Mouse (Mus musculus) heart, embryonic 10.5 days (tissue): ENCODE data around the gene Nr2f2. TPM values are rescaled to one million over a fixed set of nuclear protein-coding genes. Genes with fewer than 3 reads are reported as not detected.

Experiments used
- DNase-seq: peaks from one replicate; pipeline ENCODE4 v3.0.0-alpha.2; 2017; ENCODE audit warnings: low spot score
- H3K27ac ChIP-seq: fragments of 300-500 bp; sonication (generic); 2 replicates; pipeline ENCODE4 v1.5.1; 2016; ENCODE audit warnings: mild to moderate bottlenecking
- H3K27me3 ChIP-seq: fragments of 300-500 bp; sonication (generic); 2 replicates; pipeline ENCODE4 v1.6.1; 2016; ENCODE audit warnings: mild to moderate bottlenecking; ENCODE audit not compliant: poor library complexity, insufficient read depth, severe bottlenecking
- H3K36me3 ChIP-seq: fragments of 300-500 bp; sonication (generic); 2 replicates; pipeline ENCODE4 v1.6.1; 2016; ENCODE audit warnings: mild to moderate bottlenecking, moderate library complexity
- H3K4me1 ChIP-seq: fragments of 300-500 bp; sonication (generic); 2 replicates; pipeline ENCODE4 v1.6.1; 2016; ENCODE audit warnings: mild to moderate bottlenecking
- H3K4me3 ChIP-seq: fragments of 300-500 bp; sonication (generic); 2 replicates; pipeline ENCODE4 v1.5.1; 2016; ENCODE audit warnings: mild to moderate bottlenecking, moderate library complexity
- H3K9me3 ChIP-seq: fragments of 300-500 bp; sonication (generic); 2 replicates; pipeline ENCODE4 v1.6.1; 2016; ENCODE audit warnings: mild to moderate bottlenecking, moderate library complexity
- WGBS: fragments of 180-500 bp; shearing (Covaris S2); methylation state at CpG from one replicate; pipeline ENCODE4 v1.1.7; 2016; 5-methylcytosine and 5-hydroxymethylcytosine counted together
- polyA plus RNA-seq: library from polyadenylated mRNA; unstranded; fragments of >200 nt; fragmentation: Nextera tagmentation; extraction: Ambion mirVana; gene quantifications from 2 replicates; pipeline ENCODE4 v1.2.1, GENCODE M21; 2016

Gene Nr2f2
- polyA plus RNA-seq, 1 experiment from 2014 or later: 48.0 TPM

DNA sequence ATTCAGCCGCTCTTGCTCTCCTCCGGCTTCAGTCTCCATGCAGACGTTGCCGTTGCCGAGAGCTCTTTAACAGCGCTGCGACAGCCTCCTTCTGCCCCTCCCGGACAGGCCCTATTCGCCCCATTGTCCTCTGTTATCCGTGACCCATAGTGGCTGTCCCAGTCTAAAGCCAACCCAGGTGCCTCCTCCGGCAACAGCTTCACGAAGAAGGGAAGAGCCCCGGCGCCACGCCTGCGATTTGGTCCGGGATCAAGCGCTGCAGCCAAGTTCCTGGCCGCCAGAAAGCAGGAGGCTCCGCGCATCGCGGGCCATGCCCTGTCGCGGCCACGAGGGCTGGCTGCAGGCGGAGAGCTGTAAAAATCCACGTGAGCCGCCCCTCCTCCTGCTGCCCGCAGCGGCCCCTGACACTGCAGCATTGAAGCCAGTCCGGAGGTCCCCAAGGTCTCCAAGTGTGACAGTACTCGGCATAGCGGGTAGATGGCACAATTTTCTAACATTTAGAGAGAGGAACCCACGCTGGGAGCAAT is 20.5 kb downstream of the Nr2f2 start:
- Histone ChIP-seq H3K27me3 (peaks cover 86% of the 10 kb centered on the region), H3K9me3 (no peaks in the 10 kb centered on the region), H3K36me3 (no peaks in the 10 kb centered on the region), H3K27ac (peak overlapping the region; percentile 76), H3K4me1 (peaks cover 44% of the 10 kb centered on the region), H3K4me3 (peak overlapping the region; percentile 57)
- peak; percentile 82 for DNase-seq
- WGBS: 1% methylated on average over 35 of the region's 35 CpGs

DNA sequence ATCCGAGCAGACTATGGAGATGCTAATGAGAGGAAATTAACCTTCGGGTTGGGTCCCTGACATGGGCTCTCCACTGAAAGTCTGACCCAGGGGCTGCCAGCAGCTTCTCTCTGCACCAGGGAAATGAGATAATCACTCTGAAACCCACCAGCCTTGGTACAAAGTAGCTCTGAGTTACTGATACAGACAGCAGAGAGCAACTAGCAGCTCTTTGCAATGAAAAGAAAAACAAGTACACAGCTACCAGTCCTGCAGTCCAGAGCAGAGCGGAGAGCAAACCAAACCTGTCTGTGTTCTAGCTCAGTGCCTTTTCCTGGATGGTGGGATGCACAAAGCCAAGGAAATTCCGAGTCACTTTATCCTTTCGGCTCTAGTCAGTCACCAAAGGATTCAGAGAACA is 23.1 kb downstream of the Nr2f2 start:
- no peak overlapping the region for H3K27ac ChIP-seq

GRCm38 (mm10) chr7:70342771-70343170 is 23.8 kb downstream of the Nr2f2 start:
- Histone ChIP-seq H3K4me3 (no peak overlapping the region), H3K4me1 (peaks cover 26% of the 10 kb centered on the region), H3K27me3 (peaks cover 97% of the 10 kb centered on the region), H3K36me3 (no peaks in the 10 kb centered on the region), H3K27ac (no peak overlapping the region), H3K9me3 (no peaks in the 10 kb centered on the region)
- peak; percentile 63 for DNase-seq
- 18% methylated on average over 8 of the region's 8 CpGs for WGBS

More for the DNA sequence above, 23.1 kb downstream of the Nr2f2 start:
- DNase-seq: peak; percentile 69
- no peaks in the 10 kb centered on the region for H3K9me3 ChIP-seq
- peaks cover 28% of the 10 kb centered on the region for H3K4me1 ChIP-seq
- peaks cover 97% of the 10 kb centered on the region for H3K27me3 ChIP-seq
- H3K4me3 ChIP-seq: no peak overlapping the region
- 22% methylated on average over 5 of the region's 5 CpGs for WGBS
- no peaks in the 10 kb centered on the region for H3K36me3 ChIP-seq

GRCm38 (mm10) chr7:70342076-70342475 is 24.5 kb downstream of the Nr2f2 start:
- Histone ChIP-seq H3K27me3 (peaks cover 97% of the 10 kb centered on the region), H3K27ac (no peak overlapping the region), H3K4me3 (no peak overlapping the region), H3K9me3 (no peaks in the 10 kb centered on the region), H3K36me3 (no peaks in the 10 kb centered on the region), H3K4me1 (peaks cover 25% of the 10 kb centered on the region)
- DNase-seq: no peak
- 25% methylated on average over 2 of the region's 2 CpGs for WGBS

GRCm38 (mm10) chr7:70339998-70340630 is 26.4 kb downstream of the Nr2f2 start:
- WGBS: 18% methylated on average over 12 of the region's 12 CpGs
- Histone ChIP-seq H3K27me3 (peaks cover 97% of the 10 kb centered on the region), H3K27ac (no peak overlapping the region), H3K4me1 (peaks cover 17% of the 10 kb centered on the region), H3K9me3 (no peaks in the 10 kb centered on the region), H3K4me3 (no peak overlapping the region), H3K36me3 (no peaks in the 10 kb centered on the region)
- DNase-seq: peak; percentile 67

- H3K27ac ChIP-seq: no peak overlapping the region
- no peaks in the 10 kb centered on the region for H3K36me3 ChIP-seq
- 13% methylated on average over 7 of the region's 7 CpGs for WGBS
- H3K4me1 ChIP-seq: peaks cover 15% of the 10 kb centered on the region
- no peaks in the 10 kb centered on the region for H3K9me3 ChIP-seq
- peak overlapping the region; percentile 52; the same call in 1 of the 2 replicates for H3K4me3 ChIP-seq
- H3K27me3 ChIP-seq: peaks cover 97% of the 10 kb centered on the region
- peak; percentile 30 for DNase-seq
These were observed 28.3 kb downstream of the Nr2f2 start for GRCm38 (mm10) chr7:70338265-70338640.

DNA sequence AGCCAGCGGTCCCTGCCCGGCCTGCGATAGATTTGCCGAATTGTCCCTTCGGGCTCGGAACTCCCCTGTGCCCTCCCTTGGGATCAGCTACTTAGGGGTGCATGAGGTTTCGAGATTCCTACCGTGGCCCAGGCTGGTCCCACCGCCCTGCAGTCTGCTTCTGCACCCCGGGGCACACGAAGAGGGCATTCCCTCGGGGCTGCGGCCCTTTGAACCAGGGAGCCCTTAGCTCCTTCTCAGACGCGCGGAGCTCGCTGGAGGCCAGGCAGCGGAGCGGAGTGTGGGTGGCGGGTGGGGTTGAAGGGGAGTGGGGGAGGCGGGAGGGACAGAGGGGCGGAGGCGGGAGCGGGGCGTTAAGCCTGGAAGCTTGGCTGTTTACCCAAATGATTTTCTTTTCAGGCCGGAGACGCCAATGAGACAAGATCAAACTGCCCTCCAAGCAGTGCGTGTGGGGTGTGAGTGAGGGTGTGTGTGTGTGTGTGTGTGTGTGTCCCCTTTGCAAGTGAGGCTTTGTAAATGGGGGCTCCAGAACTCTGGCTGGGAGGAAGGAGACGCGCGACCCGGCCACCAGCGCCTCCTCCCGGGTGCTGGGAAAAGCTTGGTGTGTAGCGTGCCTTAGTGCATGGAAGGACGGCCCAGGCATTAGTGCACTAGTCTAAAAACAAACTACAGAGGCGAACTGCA is 28.8 kb downstream of the Nr2f2 start:
- 2% methylated on average over 37 of the region's 37 CpGs for WGBS

GRCm38 (mm10) chr7:70336571-70337240 is 29.8 kb downstream of the Nr2f2 start:
- peak; percentile 64 for DNase-seq
- Histone ChIP-seq H3K27me3 (peaks cover 99% of the 10 kb centered on the region), H3K4me3 (no peak overlapping the region), H3K4me1 (peaks cover 24% of the 10 kb centered on the region), H3K36me3 (no peaks in the 10 kb centered on the region), H3K9me3 (no peaks in the 10 kb centered on the region), H3K27ac (no peak overlapping the region)
- 13% methylated on average over 13 of the region's 13 CpGs for WGBS

More for the DNA sequence above, 28.8 kb downstream of the Nr2f2 start:
- Histone ChIP-seq H3K27ac (peak overlapping the region; percentile 42; the same call in 1 of the 2 replicates), H3K9me3 (no peaks in the 10 kb centered on the region), H3K4me3 (peak overlapping the region; percentile 52), H3K27me3 (peaks cover 97% of the 10 kb centered on the region), H3K36me3 (no peaks in the 10 kb centered on the region), H3K4me1 (peaks cover 15% of the 10 kb centered on the region)
- DNase-seq: peak; percentile 77

GRCm38 (mm10) chr7:70336126-70336525 is 30.4 kb downstream of the Nr2f2 start:
- peaks cover 30% of the 10 kb centered on the region for H3K4me1 ChIP-seq
- WGBS: 29% methylated on average over 3 of the region's 3 CpGs
- no peaks in the 10 kb centered on the region for H3K9me3 ChIP-seq
- DNase-seq: no peak
- H3K4me3 ChIP-seq: no peak overlapping the region
- no peak overlapping the region for H3K27ac ChIP-seq
- peaks cover 99% of the 10 kb centered on the region for H3K27me3 ChIP-seq
- H3K36me3 ChIP-seq: no peaks in the 10 kb centered on the region

DNA sequence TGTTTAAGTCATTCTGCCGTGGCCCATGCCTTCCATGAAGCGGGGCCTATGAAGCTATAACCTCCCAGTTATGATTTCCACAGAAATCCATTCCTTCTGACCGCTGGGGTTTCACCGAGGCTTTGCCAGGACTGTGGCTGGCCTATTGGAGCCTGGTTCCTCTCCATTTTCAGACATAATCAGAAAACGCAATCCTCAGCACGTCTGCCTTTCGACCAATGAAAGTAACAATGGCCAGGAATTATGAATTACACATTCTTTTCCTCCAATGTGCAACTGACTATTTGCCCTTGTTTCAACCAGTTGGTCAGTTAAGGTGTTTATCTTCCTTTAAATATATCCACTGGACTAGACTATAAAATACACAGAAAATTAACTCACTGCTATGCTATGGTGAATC is 31.1 kb downstream of the Nr2f2 start:
- Histone ChIP-seq H3K36me3 (no peaks in the 10 kb centered on the region), H3K27me3 (peaks cover 99% of the 10 kb centered on the region), H3K9me3 (no peaks in the 10 kb centered on the region), H3K27ac (no peak overlapping the region), H3K4me3 (0 out of 2 replicates have a peak overlapping the region, but pooled peaks have one; percentile 12), H3K4me1 (peaks cover 36% of the 10 kb centered on the region)
- DNase-seq: no peak
- 10% methylated on average over 7 of the region's 7 CpGs for WGBS

GRCm38 (mm10) chr7:70334836-70335235 is 31.7 kb downstream of the Nr2f2 start:
- Histone ChIP-seq H3K9me3 (no peaks in the 10 kb centered on the region), H3K27me3 (peaks cover 99% of the 10 kb centered on the region), H3K4me1 (peaks cover 36% of the 10 kb centered on the region), H3K4me3 (peak overlapping the region; percentile 50), H3K27ac (no peak overlapping the region), H3K36me3 (no peaks in the 10 kb centered on the region)
- WGBS: under 1% methylated on average over 17 of the region's 17 CpGs
- DNase-seq: no peak

DNA sequence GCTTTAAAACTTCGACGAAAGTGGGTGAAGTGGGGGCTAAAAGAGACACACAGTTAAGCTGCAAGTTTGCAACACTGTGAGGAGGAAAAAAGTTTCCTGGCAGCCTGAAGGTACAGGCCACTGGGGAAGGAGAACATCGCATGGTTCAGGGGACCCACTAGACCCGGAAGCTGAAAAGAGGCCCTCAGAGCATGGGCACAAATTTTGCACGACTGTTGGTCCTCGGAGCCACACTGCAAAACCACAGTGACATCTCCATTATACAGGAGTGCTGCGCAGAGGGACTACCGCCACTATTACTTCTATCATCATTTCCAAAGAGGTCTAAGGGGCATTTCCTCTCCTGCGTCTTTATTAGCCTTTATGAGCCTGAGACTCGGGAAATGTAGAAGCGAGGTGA is 32.7 kb downstream of the Nr2f2 start:
- Histone ChIP-seq H3K4me3 (no peak overlapping the region), H3K27ac (no peak overlapping the region), H3K4me1 (peaks cover 36% of the 10 kb centered on the region), H3K27me3 (peaks cover 99% of the 10 kb centered on the region), H3K9me3 (no peaks in the 10 kb centered on the region), H3K36me3 (no peaks in the 10 kb centered on the region)
- WGBS: 6% methylated on average over 11 of the region's 11 CpGs
- no peak for DNase-seq
